Mouse (Mus musculus): ENCODE data around the gene Bckdha.

DNA sequence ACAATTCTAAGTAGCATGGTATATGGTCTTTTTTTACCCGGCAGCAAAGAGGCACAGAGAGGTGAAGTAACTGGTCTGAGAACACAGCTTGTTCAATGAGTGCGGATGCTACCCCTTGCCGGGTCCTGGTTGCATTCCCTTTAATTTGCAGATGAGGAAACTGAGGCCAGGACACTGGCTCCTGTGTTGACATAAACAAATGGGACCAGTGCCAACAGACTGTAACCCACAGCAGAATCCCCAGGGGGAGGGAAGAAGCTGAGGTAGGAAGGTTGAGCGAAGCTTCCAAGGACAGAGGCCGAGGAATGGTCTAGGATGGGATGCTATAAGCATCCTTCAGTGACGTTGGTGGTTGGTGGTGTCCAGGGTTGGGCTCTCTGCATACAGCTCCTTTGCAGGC is 16.6 kb upstream of the Bckdha start:
- TF ChIP-seq CTCF (IDR thresholded peaks at IDR 0.05; ENCODE audit: low read depth, low read length): no peak
- no peak for TF ChIP-seq POLR2A (IDR thresholded peaks at IDR 0.05; ENCODE audit: extremely low read depth, insufficient read depth, low read length)

Measured in liver, adult 2 months (tissue).